Mouse (Mus musculus) CD4-positive, CD25-positive, alpha-beta regulatory T cell (primary cell): ENCODE results near the gene Rab26. TPM values are rescaled to one million over a fixed set of nuclear protein-coding genes. Genes with fewer than 3 reads are reported as not detected.

Source experiments
- polyA plus RNA-seq: library from polyadenylated mRNA; unstranded; fragments of 100-300 nt; shearing (Covaris generic); gene quantifications from one replicate; pipeline ENCODE4 v1.2.1, GENCODE M21; 2017

Rab26 gene
- polyA plus RNA-seq = 4.5 TPM

DNA sequence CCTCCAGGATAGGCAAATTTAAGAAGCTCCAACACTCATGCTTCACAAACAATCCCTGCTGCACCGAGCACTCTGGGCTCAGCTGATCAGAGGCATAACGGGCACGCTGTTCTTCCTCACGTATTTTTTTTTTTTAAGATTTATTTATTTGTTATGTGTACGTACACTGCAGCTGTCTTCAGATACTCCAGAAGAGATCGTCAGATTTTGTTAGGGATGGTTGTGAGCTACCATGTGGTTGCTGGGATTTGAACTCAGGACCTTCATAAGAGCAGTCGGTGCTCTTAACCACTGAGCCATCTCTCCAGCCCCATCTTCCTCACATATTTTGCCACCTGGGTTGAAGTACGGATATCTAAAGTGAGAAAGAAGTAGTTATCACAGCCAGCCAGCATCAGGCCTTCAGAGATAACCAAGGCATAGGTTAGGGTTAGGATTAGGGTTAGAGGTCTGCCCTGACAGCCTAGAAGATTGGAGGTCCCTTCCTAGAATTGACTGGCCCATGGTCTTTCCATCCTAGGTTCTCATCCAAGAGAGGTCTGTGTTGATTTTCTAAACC lies at the start of gene Rab26:
Rab26 (minus strand) TSS at position 51 of the 559 bp plus-strand sequence.

GRCm38 (mm10) chr17:24549618-24550415 lies 15.8 kb upstream of the Rab26 start, which contains the start of gene Pkd1:
Gene Pkd1 (plus strand): TSS chr17:24549834.

GRCm38 (mm10) chr17:24527723-24528559 lies 6.1 kb downstream of the Rab26 start, which contains the start of gene Traf7:
Gene Traf7 (minus strand): TSS chr17:24527938.

GRCm38 (mm10) chr17:24488186-24488661 lies 45.8 kb downstream of the Rab26 start, which contains the start of gene Caskin1:
Gene Caskin1 (plus strand): TSS chr17:24488601.

GRCm38 (mm10) chr17:24478663-24479380 lies 55.2 kb downstream of the Rab26 start, which contains the start of gene Mlst8:
Gene Mlst8 (minus strand): TSS chr17:24479078.

Other genes starting within 250 kb of the Rab26 start
- gene Abca17, start 183.1 kb downstream of the Rab26 start, polyA plus RNA-seq = 0.20 TPM
- 29.9 TPM for gene Abca3, start 182.3 kb downstream of the Rab26 start, polyA plus RNA-seq
- gene Rnps1, start 119.6 kb downstream of the Rab26 start, polyA plus RNA-seq = 197 TPM
- gene Eci1, start 107.6 kb downstream of the Rab26 start, polyA plus RNA-seq = 75.0 TPM
- gene Dnase1l2, start 91.1 kb downstream of the Rab26 start, polyA plus RNA-seq = 3.2 TPM
- gene E4f1, start 63.9 kb downstream of the Rab26 start, polyA plus RNA-seq = 107 TPM
- gene Pgp, start 63.8 kb downstream of the Rab26 start, polyA plus RNA-seq = 42.3 TPM
- gene Bricd5, start 60.3 kb downstream of the Rab26 start, polyA plus RNA-seq = 0.31 TPM
- 26.4 TPM for gene Mlst8, start 55.1 kb downstream of the Rab26 start, polyA plus RNA-seq
- 0.18 TPM for gene Caskin1, start 45.6 kb downstream of the Rab26 start, polyA plus RNA-seq
- 84.8 TPM for gene Traf7, start 6.3 kb downstream of the Rab26 start, polyA plus RNA-seq
- 50.6 TPM for gene Pkd1, start 15.6 kb upstream of the Rab26 start, polyA plus RNA-seq
- gene Tsc2, start 98.4 kb upstream of the Rab26 start, polyA plus RNA-seq = 46.5 TPM
- 7.4 TPM for gene Nthl1, start 98.5 kb upstream of the Rab26 start, polyA plus RNA-seq
- 0.26 TPM for gene Slc9a3r2, start 116.1 kb upstream of the Rab26 start, polyA plus RNA-seq
- gene Npw, start 124.2 kb upstream of the Rab26 start, polyA plus RNA-seq = not detected
- gene Zfp598, start 135.5 kb upstream of the Rab26 start, polyA plus RNA-seq = 22.6 TPM
- 0.44 TPM for gene Syngr3, start 155.7 kb upstream of the Rab26 start, polyA plus RNA-seq
- gene Gfer, start 161.9 kb upstream of the Rab26 start, polyA plus RNA-seq = 42.2 TPM
- 3.2 TPM for gene Noxo1, start 162.0 kb upstream of the Rab26 start, polyA plus RNA-seq
- 64.1 TPM for gene Tbl3, start 173.4 kb upstream of the Rab26 start, polyA plus RNA-seq
- not detected for gene Rnf151, start 183.9 kb upstream of the Rab26 start, polyA plus RNA-seq
- gene Rps2, start 183.9 kb upstream of the Rab26 start, polyA plus RNA-seq = 779 TPM
- 194 TPM for gene Ndufb10, start 190.3 kb upstream of the Rab26 start, polyA plus RNA-seq
- not detected for gene Rpl3l, start 193.6 kb upstream of the Rab26 start, polyA plus RNA-seq
- 16.4 TPM for gene Msrb1, start 202.4 kb upstream of the Rab26 start, polyA plus RNA-seq
- not detected for gene Hs3st6, start 218.8 kb upstream of the Rab26 start, polyA plus RNA-seq